Mouse (Mus musculus) liver, postnatal 0 days (tissue): ENCODE data around the gene Thrap3.

ENCODE experiments used
- CTCF ChIP-seq: sonication (generic); IDR thresholded peaks from 2 replicates; pipeline ENCODE4 v1.5.1; 2016; ENCODE audit warnings: antibody characterized with exemption, low read depth
- EP300 ChIP-seq: IDR thresholded peaks from 2 replicates; pipeline ENCODE4 v1.6.1; 2016; ENCODE audit warnings: antibody characterized with exemption, low read depth, mild to moderate bottlenecking

DNA sequence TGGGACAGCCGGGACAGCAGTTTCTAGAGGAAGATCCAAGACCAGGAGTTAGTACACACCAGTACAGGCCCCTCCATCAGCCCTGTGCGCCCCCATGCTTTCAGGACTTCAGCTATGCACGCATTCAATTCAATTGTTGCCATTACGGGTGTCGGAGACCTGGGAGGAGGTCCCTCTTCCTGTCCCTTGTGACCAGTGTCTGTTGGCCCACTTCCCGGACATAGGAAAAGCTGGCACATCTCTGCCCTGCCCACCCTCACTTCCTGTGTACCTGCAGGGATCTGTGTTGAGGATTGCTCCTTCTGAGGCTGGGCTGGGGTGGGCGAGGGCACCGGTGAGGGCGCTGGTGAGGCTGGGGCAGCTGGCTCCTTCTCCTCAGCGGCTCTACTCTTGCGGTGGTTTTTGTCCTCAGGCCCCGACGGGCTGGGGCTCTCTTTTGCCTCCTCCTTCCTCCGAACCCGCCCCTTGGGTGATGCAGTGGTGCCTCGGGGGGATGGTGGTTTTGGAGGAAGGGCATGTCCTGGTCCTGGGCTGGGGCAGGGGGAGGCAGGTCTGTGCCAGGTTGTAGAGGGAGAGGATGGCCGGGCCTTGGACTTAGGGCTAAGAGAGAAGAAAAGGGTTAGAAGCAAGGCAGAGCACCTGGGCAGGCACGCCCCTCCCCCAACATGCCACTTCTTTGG lies 32.1 kb upstream of the Thrap3 start:
- TF ChIP-seq EP300, result no peak
- TF ChIP-seq CTCF, result no peak
